Mouse (Mus musculus): ENCODE measurements around the gene Gm28635. TPM values are rescaled to one million over a fixed set of nuclear protein-coding genes. Genes with fewer than 3 reads are reported as not detected.

The Gm28635 gene
- polyA plus RNA-seq, 1 experiment from 2014 or later, result not detected

DNA sequence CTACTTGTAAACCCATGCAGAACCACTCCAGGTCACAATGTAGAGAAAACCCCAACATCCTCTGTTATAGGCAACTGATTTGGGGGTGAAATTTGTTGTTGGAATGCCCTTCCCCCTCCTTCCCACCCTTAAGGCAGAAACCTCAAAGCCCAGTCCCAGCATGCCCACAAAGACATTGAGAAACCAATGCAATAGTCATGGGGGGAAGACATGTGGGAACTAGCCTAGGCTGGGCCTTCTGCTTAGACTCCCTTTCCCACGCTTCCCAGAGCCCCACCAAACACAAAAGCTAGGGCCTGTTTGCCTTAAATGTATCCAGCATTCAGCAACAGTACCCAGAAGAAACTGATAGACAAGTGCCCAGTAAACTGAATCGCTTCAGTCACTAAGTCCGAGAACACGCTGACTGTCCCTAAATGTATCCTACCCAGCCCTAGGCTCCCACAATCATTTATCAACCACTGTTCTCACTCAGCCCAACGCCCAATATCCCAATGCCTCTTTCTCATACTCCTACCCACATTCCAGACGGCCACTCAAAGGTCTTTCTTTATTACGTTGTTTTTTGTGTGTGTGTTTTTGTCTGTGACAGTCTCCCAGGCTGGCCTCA, 51.4 kb downstream of the Gm28635 start:
- no peaks in the 10 kb centered on the region for H3K9me3 ChIP-seq (ENCODE audit: control insufficient read depth, low read length)
- no peak for DNase-seq (ENCODE audit: low spot score)
- no peak overlapping the region for H3K4me3 ChIP-seq (ENCODE audit: low read depth, low read length)
- no peaks in the 10 kb centered on the region; the same call in none of the 2 replicates for H3K36me3 ChIP-seq (ENCODE audit: control insufficient read depth, insufficient read depth, low read length)
- H3K9ac ChIP-seq (ENCODE audit: low read length), result no peak overlapping the region
- ATAC-seq (ENCODE audit: insufficient number of reproducible peaks, low FRiP score, low TSS enrichment, low read depth), result no peak
- H3K4me2 ChIP-seq (ENCODE audit: low read depth, severe bottlenecking), result no peak overlapping the region
- no peaks in the 10 kb centered on the region for H3K4me1 ChIP-seq (ENCODE audit: control insufficient read depth, insufficient read depth, low read length)
- WGBS, result 69% methylated on average over 7 of the region's 7 CpGs
- no peak overlapping the region for H3K27ac ChIP-seq (replicated peaks; ENCODE audit: low read depth, low read length)
- no peaks in the 10 kb centered on the region for H3K27me3 ChIP-seq (ENCODE audit: control insufficient read depth, insufficient read depth, low read length)

DNA sequence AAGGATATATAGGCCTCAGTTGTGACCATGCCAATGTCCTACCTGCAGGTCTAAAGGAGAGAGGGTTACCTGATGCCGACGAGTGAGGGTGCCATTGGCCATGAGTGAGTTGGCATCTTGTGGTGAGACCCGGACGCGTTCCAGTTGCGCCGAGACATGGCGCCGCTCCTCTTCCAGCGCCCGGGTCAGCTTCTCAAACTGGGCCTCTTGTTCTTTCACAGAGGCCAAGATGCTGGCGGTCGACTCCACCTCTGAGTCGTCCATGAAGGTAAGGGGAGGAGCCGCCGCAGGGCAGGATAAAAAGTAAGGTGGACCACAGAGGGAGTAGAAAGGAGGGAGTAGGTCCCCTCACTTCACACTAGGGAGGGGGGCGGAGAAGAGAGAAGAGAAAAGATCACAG, 53.6 kb downstream of the Gm28635 start:
- Histone ChIP-seq H3K4me3 (ENCODE audit: low read depth, low read length) (no peak overlapping the region), H3K4me2 (ENCODE audit: low read depth, severe bottlenecking) (no peak overlapping the region), H3K4me1 (ENCODE audit: control insufficient read depth, insufficient read depth, low read length) (no peaks in the 10 kb centered on the region), H3K27ac (replicated peaks; ENCODE audit: low read depth, low read length) (no peak overlapping the region), H3K9ac (ENCODE audit: low read length) (no peak overlapping the region), H3K27me3 (ENCODE audit: control insufficient read depth, insufficient read depth, low read length) (no peaks in the 10 kb centered on the region), H3K36me3 (ENCODE audit: control insufficient read depth, insufficient read depth, low read length) (peaks cover 9% of the 10 kb centered on the region), H3K9me3 (ENCODE audit: control insufficient read depth, low read length) (no peaks in the 10 kb centered on the region)
- DNase-seq (ENCODE audit: low spot score), result no peak
- ATAC-seq (ENCODE audit: insufficient number of reproducible peaks, low FRiP score, low TSS enrichment, low read depth), result no peak
- 92% methylated on average over 17 of the region's 17 CpGs for WGBS

DNA sequence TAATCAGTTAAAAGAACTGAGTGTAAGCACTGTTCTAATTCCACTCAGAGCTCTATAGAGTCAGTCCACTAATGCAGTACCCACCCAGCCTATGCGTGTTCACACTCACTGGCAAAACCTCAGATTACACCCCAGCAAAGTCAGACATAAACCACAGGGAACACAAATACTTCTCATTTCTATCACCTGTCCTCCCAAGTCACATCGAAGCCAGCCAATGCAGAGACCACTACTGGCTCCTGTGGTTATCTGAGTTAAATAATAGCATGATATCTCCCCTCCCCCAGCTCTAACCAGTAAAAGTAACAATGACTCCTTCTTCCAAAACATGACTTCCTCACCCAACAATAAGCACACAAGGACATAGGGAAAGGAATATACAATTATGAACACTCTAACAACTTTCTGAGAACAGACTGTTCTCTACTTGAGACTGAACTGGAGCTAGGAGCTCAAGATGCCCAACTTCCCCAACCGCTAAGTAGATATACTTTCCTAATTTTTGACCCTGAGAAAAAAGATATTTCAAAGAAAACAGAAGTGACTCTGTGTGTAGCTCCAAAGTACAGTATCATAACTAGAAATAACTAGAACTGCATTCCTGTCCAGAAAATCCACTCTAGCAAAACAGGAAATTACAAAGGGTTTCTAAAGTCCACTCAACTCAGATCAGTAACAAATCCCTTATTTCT, 54.3 kb downstream of the Gm28635 start:
- H3K27ac ChIP-seq (replicated peaks; ENCODE audit: low read depth, low read length), result no peak overlapping the region
- peaks cover 9% of the 10 kb centered on the region for H3K36me3 ChIP-seq (ENCODE audit: control insufficient read depth, insufficient read depth, low read length)
- H3K4me1 ChIP-seq (ENCODE audit: control insufficient read depth, insufficient read depth, low read length), result no peaks in the 10 kb centered on the region
- H3K27me3 ChIP-seq (ENCODE audit: control insufficient read depth, insufficient read depth, low read length), result no peaks in the 10 kb centered on the region
- no peak overlapping the region for H3K4me3 ChIP-seq (ENCODE audit: low read depth, low read length)
- WGBS, result 97% methylated on average over 3 of the region's 3 CpGs
- no peaks in the 10 kb centered on the region for H3K9me3 ChIP-seq (ENCODE audit: control insufficient read depth, low read length)
- no peak overlapping the region for H3K9ac ChIP-seq (ENCODE audit: low read length)
- no peak overlapping the region for H3K4me2 ChIP-seq (ENCODE audit: low read depth, severe bottlenecking)
- ATAC-seq (ENCODE audit: insufficient number of reproducible peaks, low FRiP score, low TSS enrichment, low read depth) (no peak), DNase-seq (ENCODE audit: low spot score) (no peak)

DNA sequence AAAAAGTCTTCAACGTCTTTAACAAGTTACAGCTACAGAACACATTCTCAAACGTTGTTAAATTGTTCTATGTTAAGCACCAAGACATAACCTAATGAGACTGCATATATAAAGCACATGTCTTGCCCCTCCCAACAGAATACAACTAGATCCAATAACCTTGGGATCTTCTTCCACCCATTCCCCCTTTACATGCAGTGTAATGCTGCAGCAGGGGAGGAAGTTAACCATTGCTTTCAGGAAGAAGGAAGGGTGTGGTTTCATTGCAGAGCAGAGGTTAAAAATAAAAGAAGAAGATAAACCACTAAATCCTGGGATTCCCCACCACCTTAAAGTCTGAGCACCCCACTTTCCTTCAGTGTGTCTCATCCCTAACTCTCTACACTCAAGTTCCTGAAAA, 55.2 kb downstream of the Gm28635 start:
- Histone ChIP-seq H3K4me1 (ENCODE audit: control insufficient read depth, insufficient read depth, low read length) (no peaks in the 10 kb centered on the region), H3K36me3 (ENCODE audit: control insufficient read depth, insufficient read depth, low read length) (peaks cover 9% of the 10 kb centered on the region), H3K4me2 (ENCODE audit: low read depth, severe bottlenecking) (no peak overlapping the region), H3K27ac (replicated peaks; ENCODE audit: low read depth, low read length) (no peak overlapping the region), H3K27me3 (ENCODE audit: control insufficient read depth, insufficient read depth, low read length) (no peaks in the 10 kb centered on the region), H3K9ac (ENCODE audit: low read length) (no peak overlapping the region), H3K9me3 (ENCODE audit: control insufficient read depth, low read length) (no peaks in the 10 kb centered on the region), H3K4me3 (ENCODE audit: low read depth, low read length) (no peak overlapping the region)
- no peak for DNase-seq (ENCODE audit: low spot score)
- no peak for ATAC-seq (ENCODE audit: insufficient number of reproducible peaks, low FRiP score, low TSS enrichment, low read depth)
- WGBS, result 70% methylated on average over 2 of the region's 2 CpGs

DNA sequence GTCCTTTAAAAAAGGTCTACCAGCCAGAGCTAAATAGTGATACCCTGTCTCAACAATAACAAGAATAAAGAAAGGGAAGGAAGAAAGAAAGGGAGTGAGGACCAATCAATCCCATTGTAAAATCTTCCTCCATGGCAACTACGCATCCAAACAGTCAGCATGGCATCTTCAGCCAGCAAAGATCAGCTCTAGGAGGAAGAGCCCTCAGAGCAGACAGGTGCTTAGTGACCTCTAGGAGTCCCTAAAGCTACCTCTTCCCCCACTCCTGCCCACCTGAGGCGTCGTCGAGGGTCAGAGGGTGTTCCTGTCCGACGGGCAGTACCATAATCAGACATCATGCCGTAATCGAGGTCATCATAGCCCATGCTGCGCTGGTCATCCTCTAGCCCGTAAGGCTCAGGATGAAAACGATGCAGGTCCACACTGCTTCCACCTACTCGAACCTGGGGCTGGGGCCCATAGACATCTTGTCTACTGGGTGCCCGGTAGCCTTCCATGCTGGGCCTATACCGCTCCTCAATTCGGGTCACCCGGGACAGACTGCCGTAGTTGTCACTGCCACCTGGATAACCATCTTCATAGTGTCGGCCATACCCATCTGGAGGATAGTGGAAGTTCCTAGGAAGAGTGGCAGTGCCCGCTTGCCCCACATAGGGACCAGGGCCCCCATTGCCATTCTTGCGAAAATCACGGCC, 58.0 kb downstream of the Gm28635 start:
- WGBS, result 95% methylated on average over 21 of the region's 21 CpGs
- no peaks in the 10 kb centered on the region for H3K27me3 ChIP-seq (ENCODE audit: control insufficient read depth, insufficient read depth, low read length)
- H3K27ac ChIP-seq (replicated peaks; ENCODE audit: low read depth, low read length), result no peak overlapping the region
- no peak overlapping the region for H3K9ac ChIP-seq (ENCODE audit: low read length)
- H3K36me3 ChIP-seq (ENCODE audit: control insufficient read depth, insufficient read depth, low read length), result peaks cover 12% of the 10 kb centered on the region
- no peaks in the 10 kb centered on the region for H3K9me3 ChIP-seq (ENCODE audit: control insufficient read depth, low read length)
- H3K4me1 ChIP-seq (ENCODE audit: control insufficient read depth, insufficient read depth, low read length), result no peaks in the 10 kb centered on the region
- H3K4me3 ChIP-seq (ENCODE audit: low read depth, low read length), result no peak overlapping the region
- no peak overlapping the region for H3K4me2 ChIP-seq (ENCODE audit: low read depth, severe bottlenecking)
- DNase-seq (ENCODE audit: low spot score), result no peak
- ATAC-seq (ENCODE audit: insufficient number of reproducible peaks, low FRiP score, low TSS enrichment, low read depth), result 0 out of 2 replicates have a peak, but pooled peaks have one; percentile 27

DNA sequence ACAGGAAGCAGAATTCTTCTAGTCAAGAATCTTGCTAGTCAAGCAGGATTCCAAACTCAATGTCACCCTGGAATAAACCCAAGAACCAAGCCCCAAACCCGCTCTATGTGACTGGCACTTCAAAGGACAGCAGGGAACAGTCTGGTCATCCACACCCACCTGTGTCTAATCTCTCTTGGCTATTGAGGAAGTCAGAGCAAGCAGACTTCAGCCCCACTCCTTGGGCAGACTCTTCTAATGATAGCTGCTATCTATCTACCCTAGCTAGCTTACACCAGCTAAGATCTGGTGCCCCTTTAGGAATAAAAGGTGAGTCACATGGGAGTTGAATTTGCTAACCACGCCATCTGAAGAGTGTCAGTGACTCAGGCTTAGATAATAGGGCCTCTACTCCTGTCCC, 58.9 kb downstream of the Gm28635 start:
- Histone ChIP-seq H3K4me1 (ENCODE audit: control insufficient read depth, insufficient read depth, low read length) (no peaks in the 10 kb centered on the region), H3K4me3 (ENCODE audit: low read depth, low read length) (no peak overlapping the region), H3K36me3 (ENCODE audit: control insufficient read depth, insufficient read depth, low read length) (peaks cover 12% of the 10 kb centered on the region), H3K27ac (replicated peaks; ENCODE audit: low read depth, low read length) (no peak overlapping the region), H3K9me3 (ENCODE audit: control insufficient read depth, low read length) (no peaks in the 10 kb centered on the region), H3K9ac (ENCODE audit: low read length) (no peak overlapping the region), H3K27me3 (ENCODE audit: control insufficient read depth, insufficient read depth, low read length) (no peaks in the 10 kb centered on the region), H3K4me2 (ENCODE audit: low read depth, severe bottlenecking) (no peak overlapping the region)
- DNase-seq (ENCODE audit: low spot score) (no peak), ATAC-seq (ENCODE audit: insufficient number of reproducible peaks, low FRiP score, low TSS enrichment, low read depth) (no peak)
- 92% methylated on average over 2 of the region's 2 CpGs for WGBS

DNA sequence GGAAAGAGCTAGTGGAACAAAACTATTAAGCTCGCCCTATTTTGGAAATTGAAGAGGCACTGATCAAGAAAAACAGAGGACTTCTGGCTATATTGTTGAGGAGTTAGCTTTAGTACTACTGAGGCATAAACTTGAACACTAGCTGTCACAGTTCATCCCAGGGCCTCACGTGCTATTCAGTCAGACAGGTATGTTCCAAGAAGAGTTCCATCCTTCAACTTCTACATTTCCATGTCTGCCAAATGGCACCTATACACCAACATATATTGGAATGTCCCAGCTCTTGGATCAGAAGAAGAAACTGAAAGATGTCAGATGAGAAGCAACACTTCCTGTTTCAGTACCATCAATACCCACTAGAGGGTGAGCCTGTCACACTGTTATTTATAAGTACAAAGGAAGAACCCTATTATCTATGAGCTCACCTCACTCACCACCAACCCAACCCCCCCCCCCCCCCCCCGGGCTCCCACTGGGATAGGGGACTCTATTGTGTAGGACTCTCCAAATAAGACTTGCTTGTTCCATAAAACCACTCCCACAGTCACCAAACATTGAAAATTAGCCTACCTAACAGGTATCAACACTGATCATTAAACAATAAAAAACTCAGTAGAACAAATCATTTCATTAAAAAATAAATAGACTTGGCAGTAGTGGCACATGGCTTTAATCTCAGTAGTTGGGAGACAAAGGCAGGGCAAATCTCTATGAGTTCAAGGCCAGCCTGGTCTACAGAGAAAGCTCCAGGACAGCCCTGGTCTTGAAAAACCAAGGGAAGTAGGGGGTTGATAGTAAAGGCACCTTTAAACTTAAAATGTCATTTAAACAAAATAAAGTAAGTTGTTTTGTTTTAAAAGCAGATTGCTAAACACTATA, 60.0 kb downstream of the Gm28635 start:
- no peak for DNase-seq (ENCODE audit: low spot score)
- Histone ChIP-seq H3K27me3 (ENCODE audit: control insufficient read depth, insufficient read depth, low read length) (no peaks in the 10 kb centered on the region), H3K27ac (replicated peaks; ENCODE audit: low read depth, low read length) (no peak overlapping the region), H3K9ac (ENCODE audit: low read length) (no peak overlapping the region), H3K36me3 (ENCODE audit: control insufficient read depth, insufficient read depth, low read length) (peaks cover 17% of the 10 kb centered on the region), H3K4me2 (ENCODE audit: low read depth, severe bottlenecking) (no peak overlapping the region), H3K4me1 (ENCODE audit: control insufficient read depth, insufficient read depth, low read length) (no peaks in the 10 kb centered on the region), H3K4me3 (ENCODE audit: low read depth, low read length) (no peak overlapping the region), H3K9me3 (ENCODE audit: control insufficient read depth, low read length) (no peaks in the 10 kb centered on the region)
- ATAC-seq (ENCODE audit: insufficient number of reproducible peaks, low FRiP score, low TSS enrichment, low read depth), result no peak
- 88% methylated on average over 3 of the region's 3 CpGs for WGBS

DNA sequence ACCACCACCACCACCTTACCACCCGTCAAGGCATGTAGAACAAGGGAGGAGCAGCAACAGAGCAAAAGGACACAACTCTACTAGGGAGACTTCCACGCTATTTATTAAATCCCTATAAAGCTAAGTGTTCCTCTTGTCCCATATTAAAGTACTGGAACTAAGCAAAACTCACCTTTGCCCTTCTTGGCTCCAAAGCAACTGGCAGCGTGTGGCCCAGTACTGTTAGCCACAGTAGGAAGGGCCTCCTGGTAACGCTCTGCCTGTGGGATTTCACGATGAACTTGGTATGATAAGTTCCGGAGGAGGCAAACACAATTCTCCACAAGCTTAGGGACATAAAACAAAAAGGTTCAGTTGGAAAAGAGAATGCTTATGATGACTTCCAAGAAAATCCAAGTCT, 65.1 kb downstream of the Gm28635 start:
- no peak for DNase-seq (ENCODE audit: low spot score)
- Histone ChIP-seq H3K4me2 (ENCODE audit: low read depth, severe bottlenecking) (no peak overlapping the region), H3K9ac (ENCODE audit: low read length) (no peak overlapping the region), H3K9me3 (ENCODE audit: control insufficient read depth, low read length) (no peaks in the 10 kb centered on the region), H3K4me1 (ENCODE audit: control insufficient read depth, insufficient read depth, low read length) (no peaks in the 10 kb centered on the region), H3K27me3 (ENCODE audit: control insufficient read depth, insufficient read depth, low read length) (no peaks in the 10 kb centered on the region), H3K27ac (replicated peaks; ENCODE audit: low read depth, low read length) (no peak overlapping the region), H3K36me3 (ENCODE audit: control insufficient read depth, insufficient read depth, low read length) (peaks cover 13% of the 10 kb centered on the region), H3K4me3 (ENCODE audit: low read depth, low read length) (no peak overlapping the region)
- WGBS, result 95% methylated on average over 6 of the region's 6 CpGs
- no peak for ATAC-seq (ENCODE audit: insufficient number of reproducible peaks, low FRiP score, low TSS enrichment, low read depth)
